Mouse (Mus musculus) neural tube, embryonic 13.5 days (tissue): Measurements from ENCODE around the gene Tnik. TPM values are rescaled to one million over a fixed set of nuclear protein-coding genes. Genes with fewer than 3 reads are reported as not detected.

ENCODE experiments used
- ATAC-seq: fragments of 200-750 bp; cut with Nextera tagmentation; 2 replicates; pipeline ENCODE4 v1.8.0; 2017; ENCODE audit warnings: low read depth, mild to moderate bottlenecking, moderate TSS enrichment, moderate library complexity
- H3K27ac ChIP-seq: fragments of 300-500 bp; sonication (generic); replicated peaks from 2 replicates; pipeline ENCODE4 v1.5.1; 2015; ENCODE audit warnings: moderate library complexity, mild to moderate bottlenecking, inconsistent platforms
- H3K27me3 ChIP-seq: fragments of 300-500 bp; sonication (generic); 2 replicates; pipeline ENCODE4 v1.6.1; 2015; ENCODE audit warnings: mild to moderate bottlenecking, inconsistent platforms
- H3K36me3 ChIP-seq: fragments of 300-500 bp; sonication (generic); 2 replicates; pipeline ENCODE4 v1.6.1; 2015; ENCODE audit warnings: mild to moderate bottlenecking, inconsistent platforms
- H3K4me1 ChIP-seq: fragments of 300-500 bp; sonication (generic); replicated peaks from 2 replicates; pipeline ENCODE4 v1.6.1; 2015; ENCODE audit warnings: inconsistent platforms
- H3K4me2 ChIP-seq: fragments of 300-500 bp; sonication (generic); 2 replicates; pipeline ENCODE4 v1.6.1; 2015; ENCODE audit warnings: inconsistent platforms, mild to moderate bottlenecking, moderate library complexity
- H3K4me3 ChIP-seq: fragments of 300-500 bp; sonication (generic); 2 replicates; pipeline ENCODE4 v1.5.1; 2015; ENCODE audit warnings: mild to moderate bottlenecking, inconsistent platforms
- H3K9ac ChIP-seq: fragments of 300-500 bp; sonication (generic); 2 replicates; pipeline ENCODE4 v1.6.1; 2015; ENCODE audit warnings: moderate library complexity, mild to moderate bottlenecking, inconsistent platforms
- H3K9me3 ChIP-seq: fragments of 300-500 bp; sonication (generic); 2 replicates; pipeline ENCODE4 v1.6.1; 2016; ENCODE audit warnings: inconsistent platforms
- WGBS: fragments of 180-500 bp; shearing (Covaris S2); methylation state at CpG from one replicate; pipeline ENCODE4 v1.1.7; 2015; 5-methylcytosine and 5-hydroxymethylcytosine counted together
- polyA plus RNA-seq: library from polyadenylated mRNA; unstranded; fragments of >200 nt; fragmentation: Nextera tagmentation; extraction: Ambion mirVana; gene quantifications from 2 replicates; pipeline ENCODE4 v1.2.1, GENCODE M21; 2015

The Tnik gene
- polyA plus RNA-seq, 1 experiment from 2014 or later: 61.2 TPM

DNA sequence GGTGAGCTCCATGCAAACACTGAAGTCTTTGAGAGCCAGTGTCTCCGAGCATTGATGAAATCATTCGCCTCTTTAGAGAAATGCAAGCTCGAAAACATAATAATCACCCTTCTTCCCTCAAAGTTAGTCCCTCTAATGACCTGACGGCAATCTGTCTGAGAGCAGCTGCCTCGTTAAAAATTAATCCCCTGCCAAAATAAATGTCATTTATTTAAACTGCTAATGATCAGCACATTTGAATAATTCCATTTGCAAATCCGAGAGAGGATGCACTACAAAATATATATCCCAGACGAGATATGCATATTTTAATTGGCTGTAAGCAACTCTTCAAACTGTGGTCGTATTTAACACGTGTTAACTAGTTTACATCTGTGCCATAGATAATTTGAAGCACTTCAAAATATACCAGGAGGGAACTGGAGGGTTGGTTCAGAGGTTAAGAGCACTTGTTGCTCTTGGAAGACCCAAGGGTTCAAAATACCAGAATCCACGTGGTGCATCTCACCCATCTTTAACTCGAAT, 281.4 kb downstream of the Tnik start:
- ATAC-seq: no peak
- H3K27ac ChIP-seq: no peak overlapping the region
- peaks cover 13% of the 10 kb centered on the region; the same call in 1 of the 2 replicates for H3K36me3 ChIP-seq
- no peaks in the 10 kb centered on the region for H3K27me3 ChIP-seq
- H3K4me3 ChIP-seq: no peak overlapping the region
- WGBS: 53% methylated on average over 11 of the region's 11 CpGs
- H3K4me2 ChIP-seq: no peak overlapping the region
- no peaks in the 10 kb centered on the region for H3K9me3 ChIP-seq
- no peak overlapping the region for H3K9ac ChIP-seq
- peaks cover 21% of the 10 kb centered on the region for H3K4me1 ChIP-seq

DNA sequence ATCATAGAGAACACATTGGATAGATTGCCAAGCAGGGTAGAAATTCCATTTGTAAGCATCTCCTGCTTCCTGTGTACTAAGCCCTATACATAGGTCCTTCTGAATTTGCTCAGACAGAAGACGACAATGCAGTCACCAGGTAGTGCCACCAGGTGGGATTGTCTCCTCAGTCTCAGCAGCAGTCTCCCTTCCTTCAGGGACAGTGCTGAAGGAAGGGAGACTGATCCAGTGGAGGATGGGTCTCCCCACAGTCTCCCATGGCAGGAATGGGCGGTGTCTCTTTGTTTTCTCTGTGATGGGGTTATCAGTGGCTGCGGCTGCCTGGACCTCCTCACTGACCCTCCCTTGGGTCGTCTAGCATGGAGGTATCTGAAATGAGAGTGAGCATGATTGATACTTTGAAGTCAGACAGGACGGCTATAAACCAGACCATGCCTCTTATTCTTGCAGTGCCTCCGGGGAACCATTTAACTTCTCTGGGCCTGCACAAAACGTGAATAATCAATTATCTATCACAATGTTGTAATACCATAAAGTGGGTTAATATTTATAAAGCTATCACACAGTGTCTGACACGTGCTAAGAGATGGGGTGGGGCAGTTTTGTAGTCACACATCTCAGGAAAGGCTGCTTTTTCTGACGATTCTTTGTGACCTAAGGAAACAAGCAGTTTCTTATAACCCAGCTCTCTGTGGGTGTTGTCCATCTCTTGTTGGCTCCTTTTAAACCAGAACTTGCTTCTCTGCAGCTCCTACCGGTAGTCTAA, 285.1 kb downstream of the Tnik start:
- no peak overlapping the region for H3K9ac ChIP-seq
- peaks cover 37% of the 10 kb centered on the region for H3K4me1 ChIP-seq
- 33% methylated on average over 10 of the region's 10 CpGs for WGBS

DNA sequence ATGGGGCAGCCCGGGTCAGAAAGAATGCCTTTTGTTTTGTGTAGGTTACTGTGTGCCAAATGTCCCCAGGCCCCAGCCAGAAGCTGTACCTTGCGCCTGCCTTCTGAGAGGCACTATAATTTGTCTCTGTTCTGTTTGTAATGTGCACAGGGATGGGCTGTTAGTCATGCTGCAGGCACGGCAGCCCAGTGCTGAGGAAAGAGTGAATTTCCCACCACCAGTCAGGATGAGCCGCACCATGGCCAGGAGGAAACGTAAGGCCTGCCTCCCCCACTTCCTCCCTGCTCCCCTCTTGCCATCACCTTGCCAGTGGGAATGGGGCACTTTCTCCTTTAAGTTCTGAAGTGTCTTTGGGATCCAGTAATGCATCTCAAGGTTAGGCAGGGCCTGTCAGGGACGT, 286.4 kb downstream of the Tnik start:
- 35% methylated on average over 6 of the region's 6 CpGs for WGBS
- no peaks in the 10 kb centered on the region for H3K36me3 ChIP-seq
- peaks cover 37% of the 10 kb centered on the region for H3K4me1 ChIP-seq
- no peak overlapping the region for H3K9ac ChIP-seq
- H3K27ac ChIP-seq: peak overlapping the region; percentile 57
- no peaks in the 10 kb centered on the region for H3K9me3 ChIP-seq
- H3K4me2 ChIP-seq: no peak overlapping the region
- H3K4me3 ChIP-seq: no peak overlapping the region
- no peak for ATAC-seq
- H3K27me3 ChIP-seq: no peaks in the 10 kb centered on the region

More for the DNA sequence above, 285.1 kb downstream of the Tnik start:
- peak; percentile 38; the same call in 1 of the 2 replicates for ATAC-seq
- peak overlapping the region; percentile 3; the same call in 1 of the 2 replicates for H3K27ac ChIP-seq
- no peak overlapping the region for H3K4me3 ChIP-seq
- no peaks in the 10 kb centered on the region for H3K27me3 ChIP-seq
- no peak overlapping the region for H3K4me2 ChIP-seq
- H3K9me3 ChIP-seq: no peaks in the 10 kb centered on the region
- no peaks in the 10 kb centered on the region for H3K36me3 ChIP-seq

DNA sequence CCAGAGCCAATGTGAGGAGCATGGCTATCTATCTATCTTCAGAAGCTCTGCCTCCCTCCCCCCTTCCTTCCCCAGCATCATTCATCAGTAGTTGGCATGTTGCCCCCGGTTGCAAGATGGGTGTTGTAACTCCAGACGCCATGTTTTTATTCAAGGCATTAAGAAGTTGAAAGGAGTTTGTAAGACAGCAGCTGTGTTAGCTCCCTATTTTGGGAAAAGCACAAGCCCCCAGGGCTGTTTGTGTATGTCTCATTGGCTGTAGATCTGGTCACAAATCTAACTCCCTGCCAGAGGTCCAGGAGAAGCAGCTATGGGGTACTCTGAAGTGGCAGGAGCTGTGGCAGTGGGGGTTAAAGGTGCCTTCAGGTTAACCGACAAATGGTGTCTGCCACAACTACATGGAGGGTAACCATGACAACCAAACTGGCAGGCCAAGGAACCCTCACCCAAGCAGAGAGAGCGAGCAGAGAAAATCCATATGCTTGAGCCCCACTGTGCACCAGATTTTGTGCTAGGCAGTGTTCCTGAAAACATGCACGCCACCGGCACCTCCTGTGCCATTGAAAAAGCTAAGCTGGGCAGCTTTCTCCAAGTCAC, 287.6 kb downstream of the Tnik start:
- H3K4me1 ChIP-seq: peaks cover 42% of the 10 kb centered on the region
- H3K36me3 ChIP-seq: peaks cover 10% of the 10 kb centered on the region
- no peak overlapping the region for H3K4me2 ChIP-seq
- no peaks in the 10 kb centered on the region for H3K27me3 ChIP-seq
- H3K9me3 ChIP-seq: no peaks in the 10 kb centered on the region
- no peak overlapping the region for H3K27ac ChIP-seq
- 29% methylated on average over 6 of the region's 6 CpGs for WGBS
- H3K4me3 ChIP-seq: no peak overlapping the region
- no peak for ATAC-seq
- no peak overlapping the region for H3K9ac ChIP-seq

DNA sequence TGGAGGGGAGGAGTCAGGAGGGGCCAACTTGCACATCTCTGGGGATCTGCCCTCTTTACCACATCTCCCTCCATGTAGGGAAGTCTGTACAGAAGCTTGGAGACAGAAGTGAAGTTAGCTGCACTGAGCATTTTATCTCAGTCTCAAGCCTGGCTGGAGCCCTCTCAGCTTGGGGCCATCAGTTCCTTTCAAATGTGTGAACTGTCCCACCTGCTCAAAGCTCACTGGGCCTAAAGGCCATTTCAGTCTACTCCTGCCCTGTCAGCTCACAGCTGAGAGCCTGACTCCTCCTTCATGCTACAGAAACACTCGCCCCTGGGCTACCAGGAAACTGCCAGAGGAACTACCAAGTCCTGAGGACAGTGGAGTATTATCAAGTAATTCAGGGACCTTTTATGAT, 288.7 kb downstream of the Tnik start:
- ATAC-seq: no peak
- Histone ChIP-seq H3K36me3 (peaks cover 13% of the 10 kb centered on the region), H3K27ac (no peak overlapping the region), H3K9me3 (no peaks in the 10 kb centered on the region), H3K27me3 (no peaks in the 10 kb centered on the region), H3K4me2 (no peak overlapping the region), H3K9ac (no peak overlapping the region), H3K4me3 (no peak overlapping the region), H3K4me1 (peaks cover 46% of the 10 kb centered on the region)
- 65% methylated on average over 1 of the region's 1 CpGs for WGBS

DNA sequence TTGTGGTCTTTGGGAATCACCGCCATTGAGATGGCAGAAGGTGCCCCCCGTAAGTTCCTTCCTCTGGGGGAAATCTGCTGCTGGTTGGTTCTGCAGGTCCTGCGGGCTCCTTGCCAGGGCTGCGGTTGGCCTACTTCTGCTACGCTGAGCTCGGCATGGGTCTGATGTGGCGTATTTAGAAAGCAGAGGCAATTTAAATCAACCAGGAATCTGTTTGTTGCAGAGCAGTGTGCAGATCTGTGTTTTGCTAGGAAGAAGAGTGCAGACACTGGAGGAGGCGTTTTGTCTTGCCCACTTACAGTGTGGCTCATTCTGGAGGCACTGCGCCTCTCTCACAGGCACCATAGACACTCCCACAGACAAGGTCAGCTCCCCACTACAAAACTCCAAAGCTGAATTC, 291.9 kb downstream of the Tnik start:
- H3K4me3 ChIP-seq: no peak overlapping the region
- no peak for ATAC-seq
- WGBS: 63% methylated on average over 9 of the region's 9 CpGs
- H3K36me3 ChIP-seq: peaks cover 28% of the 10 kb centered on the region
- peak overlapping the region; percentile 49 for H3K27ac ChIP-seq
- H3K27me3 ChIP-seq: no peaks in the 10 kb centered on the region
- no peak overlapping the region for H3K4me2 ChIP-seq
- no peaks in the 10 kb centered on the region for H3K9me3 ChIP-seq
- H3K9ac ChIP-seq: no peak overlapping the region
- H3K4me1 ChIP-seq: peaks cover 35% of the 10 kb centered on the region

DNA sequence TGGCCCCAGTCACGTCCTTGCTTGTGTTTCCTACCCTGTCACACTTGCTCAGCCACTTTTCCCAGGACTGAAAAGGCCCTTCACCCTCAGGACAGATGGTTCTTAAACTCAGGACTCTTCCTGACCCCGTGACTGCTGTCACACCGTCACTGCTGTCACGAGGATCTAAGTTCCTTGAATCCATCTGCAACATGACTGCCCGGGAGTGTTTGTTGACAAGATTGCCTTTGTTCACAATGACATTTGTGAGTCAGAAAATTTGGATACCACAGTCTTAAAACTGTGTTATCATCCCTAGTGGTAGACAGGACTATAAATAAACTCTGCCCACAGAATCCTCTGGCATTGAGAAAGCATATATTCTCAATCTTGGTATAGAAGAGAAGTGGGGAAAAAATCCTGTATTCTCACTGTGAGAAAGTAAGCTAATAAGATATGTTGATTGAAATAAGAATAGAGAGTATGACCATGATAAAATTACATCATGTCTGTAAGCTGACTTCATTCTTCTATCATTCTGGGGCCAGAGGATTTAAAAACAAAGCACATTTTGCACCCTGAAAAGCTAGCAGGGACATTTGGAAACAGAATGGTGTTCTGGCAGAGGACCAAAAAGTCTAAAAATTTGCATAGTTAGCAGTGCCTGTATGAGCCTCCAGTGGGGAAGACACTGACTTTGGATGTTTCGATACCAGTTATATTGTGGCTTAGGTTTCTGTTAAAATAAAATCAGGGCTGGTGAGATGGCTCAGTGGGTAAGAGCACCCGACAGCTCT, 293.0 kb downstream of the Tnik start:
- ATAC-seq: no peak
- Histone ChIP-seq H3K27me3 (no peaks in the 10 kb centered on the region), H3K9me3 (no peaks in the 10 kb centered on the region), H3K9ac (no peak overlapping the region), H3K4me2 (no peak overlapping the region), H3K27ac (no peak overlapping the region), H3K4me1 (peaks cover 27% of the 10 kb centered on the region), H3K36me3 (peaks cover 28% of the 10 kb centered on the region), H3K4me3 (no peak overlapping the region)
- 69% methylated on average over 7 of the region's 7 CpGs for WGBS

DNA sequence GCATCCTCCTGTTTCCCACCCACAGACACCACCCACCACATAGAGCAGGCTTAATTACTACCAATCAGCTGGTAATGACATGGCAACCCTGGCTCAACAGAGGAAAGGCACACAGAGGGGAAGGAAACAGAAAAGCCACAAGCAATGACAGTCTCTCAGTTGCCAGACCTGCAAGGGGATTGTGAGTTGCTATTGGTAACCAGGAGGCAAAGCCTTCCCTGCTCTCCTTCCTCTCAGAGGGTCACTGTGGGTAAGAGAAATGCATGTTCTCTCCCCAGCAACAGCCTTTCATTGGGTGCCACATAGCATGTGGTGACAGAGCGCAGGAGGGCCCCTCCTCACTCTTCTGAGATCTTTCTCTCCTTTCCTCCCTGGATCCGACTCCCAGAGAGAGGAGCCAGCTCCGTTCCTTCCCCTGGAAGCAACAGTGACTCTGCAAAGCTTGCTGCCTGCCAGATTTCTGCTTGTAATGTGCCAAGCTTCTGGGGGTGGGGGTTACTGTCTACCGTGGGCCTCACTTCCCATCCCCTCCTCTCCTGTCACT, 295.4 kb downstream of the Tnik start:
- peaks cover 24% of the 10 kb centered on the region for H3K4me1 ChIP-seq
- no peak overlapping the region for H3K4me2 ChIP-seq
- H3K4me3 ChIP-seq: no peak overlapping the region
- H3K9ac ChIP-seq: no peak overlapping the region
- no peaks in the 10 kb centered on the region for H3K9me3 ChIP-seq
- ATAC-seq: peak; percentile 76
- peaks cover 28% of the 10 kb centered on the region for H3K36me3 ChIP-seq
- no peaks in the 10 kb centered on the region for H3K27me3 ChIP-seq
- WGBS: 61% methylated on average over 4 of the region's 4 CpGs
- peak overlapping the region; percentile 20 for H3K27ac ChIP-seq

DNA sequence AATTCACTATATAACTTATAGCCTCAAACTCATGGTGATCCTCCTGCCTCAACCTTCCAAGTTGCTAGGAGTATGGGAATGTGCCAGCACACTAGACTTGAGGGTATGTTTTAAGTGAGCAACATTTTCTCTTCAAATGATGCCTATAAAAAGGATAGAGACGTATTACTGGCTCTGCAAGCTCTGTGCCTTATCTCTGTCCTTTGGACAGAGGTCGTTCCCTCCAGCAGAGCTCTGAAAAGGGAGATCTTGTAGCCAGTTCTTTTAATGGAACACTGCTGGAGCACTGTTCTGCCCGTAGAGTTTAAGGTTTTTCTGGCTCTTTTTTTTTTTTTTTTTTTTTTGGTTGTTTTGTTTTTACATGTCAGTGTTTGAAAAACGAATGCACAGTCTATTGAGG, 298.4 kb downstream of the Tnik start:
- no peak overlapping the region for H3K4me3 ChIP-seq
- H3K9ac ChIP-seq: no peak overlapping the region
- H3K36me3 ChIP-seq: peaks cover 40% of the 10 kb centered on the region
- H3K27me3 ChIP-seq: no peaks in the 10 kb centered on the region
- no peak overlapping the region for H3K27ac ChIP-seq
- H3K4me2 ChIP-seq: no peak overlapping the region
- ATAC-seq: no peak
- H3K9me3 ChIP-seq: no peaks in the 10 kb centered on the region
- 67% methylated on average over 4 of the region's 4 CpGs for WGBS
- H3K4me1 ChIP-seq: peaks cover 15% of the 10 kb centered on the region

DNA sequence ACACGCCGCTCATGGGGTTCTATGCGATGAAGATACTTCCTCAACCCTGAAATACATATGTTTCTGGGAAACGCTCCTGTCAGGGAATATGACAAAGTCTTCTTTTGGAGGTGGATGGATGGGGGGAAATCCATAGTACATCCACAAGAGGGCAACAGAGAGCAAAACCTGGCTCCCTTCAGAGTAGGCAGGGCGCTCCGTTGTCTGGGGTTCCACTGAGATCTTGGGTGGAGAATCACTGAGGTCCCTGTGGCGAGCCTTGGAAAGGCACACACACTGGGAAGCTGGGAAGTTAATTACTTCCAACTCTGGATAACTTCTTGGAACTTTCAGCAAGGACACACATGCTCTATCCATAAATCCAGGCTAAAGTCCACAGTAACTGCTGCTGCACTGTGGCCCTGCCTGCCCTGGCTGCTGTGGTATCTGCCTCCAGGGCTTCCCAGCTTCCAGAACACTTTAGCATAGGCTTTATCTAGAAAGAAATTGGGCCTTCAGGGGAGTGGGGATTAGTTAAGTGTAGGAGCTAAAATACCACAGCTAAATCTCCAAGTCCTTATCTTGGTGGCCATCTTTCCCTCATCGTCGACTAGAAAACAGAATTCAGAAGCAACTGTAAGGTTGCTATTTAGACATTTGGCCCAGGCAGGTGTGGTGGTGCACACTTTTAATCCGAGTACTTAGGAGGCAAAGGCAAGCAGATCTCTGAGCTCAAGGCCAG, 299.8 kb downstream of the Tnik start:
- ATAC-seq: no peak
- no peak overlapping the region for H3K27ac ChIP-seq
- no peak overlapping the region for H3K9ac ChIP-seq
- H3K36me3 ChIP-seq: peaks cover 35% of the 10 kb centered on the region
- H3K9me3 ChIP-seq: no peaks in the 10 kb centered on the region
- no peak overlapping the region for H3K4me3 ChIP-seq
- no peaks in the 10 kb centered on the region for H3K27me3 ChIP-seq
- WGBS: 74% methylated on average over 10 of the region's 10 CpGs
- H3K4me2 ChIP-seq: no peak overlapping the region
- H3K4me1 ChIP-seq: peaks cover 9% of the 10 kb centered on the region
